Mouse (Mus musculus) liver, embryonic 12.5 days (tissue): ENCODE results near the gene Stard9. TPM values are rescaled to one million over a fixed set of nuclear protein-coding genes. Genes with fewer than 3 reads are reported as not detected.

Source experiments
- ATAC-seq: fragments of 200-750 bp; cut with Nextera tagmentation; 2 replicates; pipeline ENCODE4 v1.8.0; 2017; ENCODE audit warnings: moderate number of reproducible peaks, mild to moderate bottlenecking, moderate library complexity
- H3K27ac ChIP-seq: fragments of 300-500 bp; sonication (generic); 2 replicates; pipeline ENCODE4 v1.5.1; 2016; ENCODE audit warnings: mild to moderate bottlenecking
- H3K27me3 ChIP-seq: fragments of 300-500 bp; sonication (generic); replicated peaks from 2 replicates; pipeline ENCODE4 v1.6.1; 2016; ENCODE audit warnings: mild to moderate bottlenecking, moderate library complexity
- H3K36me3 ChIP-seq: fragments of 300-500 bp; sonication (generic); 2 replicates; pipeline ENCODE4 v1.6.1; 2016; ENCODE audit warnings: mild to moderate bottlenecking, moderate library complexity
- H3K4me1 ChIP-seq: fragments of 300-500 bp; sonication (generic); 2 replicates; pipeline ENCODE4 v1.6.1; 2016
- H3K4me2 ChIP-seq: fragments of 300-500 bp; sonication (generic); 2 replicates; pipeline ENCODE4 v1.6.1; 2016; ENCODE audit warnings: mild to moderate bottlenecking, moderate library complexity
- H3K4me3 ChIP-seq: fragments of 300-500 bp; sonication (generic); 2 replicates; pipeline ENCODE4 v1.5.1; 2016; ENCODE audit warnings: mild to moderate bottlenecking, moderate library complexity
- H3K9ac ChIP-seq: fragments of 300-500 bp; sonication (generic); 2 replicates; pipeline ENCODE4 v1.6.1; 2016; ENCODE audit warnings: mild to moderate bottlenecking, moderate library complexity
- H3K9me3 ChIP-seq: fragments of 300-500 bp; sonication (generic); replicated peaks from 2 replicates; pipeline ENCODE4 v1.6.1; 2016; ENCODE audit warnings: mild to moderate bottlenecking, moderate library complexity
- WGBS: fragments of 180-500 bp; shearing (Covaris S2); methylation state at CpG from one replicate; pipeline ENCODE4 v1.1.7; 2016; ENCODE audit not compliant: insufficient replicate concordance; 5-methylcytosine and 5-hydroxymethylcytosine counted together
- polyA plus RNA-seq: library from polyadenylated mRNA; unstranded; fragments of >200 nt; fragmentation: Nextera tagmentation; extraction: Ambion mirVana; gene quantifications from 2 replicates; pipeline ENCODE4 v1.2.1, GENCODE M21; 2016

The Stard9 gene
- polyA plus RNA-seq, 1 experiment from 2014 or later = 1.4 TPM

DNA sequence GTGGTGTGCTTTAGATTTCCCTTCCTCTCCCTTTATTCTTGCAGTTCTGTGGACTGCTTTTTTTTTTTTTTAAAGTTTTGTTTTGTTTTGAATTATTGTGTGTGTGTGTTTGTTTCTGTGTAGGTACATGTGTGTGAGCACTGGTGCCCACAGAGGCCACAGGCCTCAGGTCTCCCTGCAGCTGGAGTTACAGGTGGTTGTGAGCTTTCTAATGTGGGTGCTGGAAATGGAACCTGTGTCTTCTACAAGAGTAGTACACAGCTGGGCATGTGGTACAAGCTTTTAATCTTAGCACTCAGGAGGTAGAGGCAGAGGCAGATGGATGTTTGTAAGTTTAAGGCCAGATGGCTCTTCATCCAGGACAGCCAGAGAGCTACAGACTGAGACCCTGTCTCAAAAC lies 78.1 kb downstream of the Stard9 start:
- Histone ChIP-seq H3K4me3 (no peak overlapping the region), H3K4me2 (no peak overlapping the region), H3K9me3 (no peaks in the 10 kb centered on the region), H3K27ac (no peak overlapping the region), H3K4me1 (peaks cover 15% of the 10 kb centered on the region), H3K36me3 (peaks cover 7% of the 10 kb centered on the region; the same call in 1 of the 2 replicates), H3K9ac (no peak overlapping the region), H3K27me3 (0 out of 2 replicates have a peak, but pooled peaks cover 4% of the 10 kb centered on the region)
- no peak for ATAC-seq

DNA sequence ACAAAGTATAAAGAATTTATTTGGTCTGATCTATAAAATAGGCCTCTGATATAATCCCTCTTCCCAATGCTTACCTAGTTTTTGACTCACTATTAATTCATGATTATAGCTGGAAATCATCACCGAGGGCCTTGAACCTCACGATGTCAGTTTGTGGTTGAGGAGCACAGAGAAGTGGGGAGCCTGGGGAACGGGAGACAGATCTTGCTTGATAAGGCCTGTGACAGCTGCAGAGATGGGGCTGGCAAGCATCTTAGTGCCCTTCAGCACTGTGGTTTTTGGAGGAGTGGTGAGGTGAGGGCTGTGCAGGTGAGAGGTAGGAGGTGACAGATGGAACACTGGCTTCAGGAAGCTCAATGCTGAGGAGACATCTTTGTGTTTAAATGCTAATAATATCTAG lies 81.2 kb downstream of the Stard9 start:
- H3K27ac ChIP-seq = no peak overlapping the region
- H3K9ac ChIP-seq = no peak overlapping the region
- peaks cover 36% of the 10 kb centered on the region for H3K36me3 ChIP-seq
- ATAC-seq = no peak
- no peaks in the 10 kb centered on the region for H3K27me3 ChIP-seq
- no peak overlapping the region for H3K4me2 ChIP-seq
- H3K9me3 ChIP-seq = no peaks in the 10 kb centered on the region
- no peak overlapping the region for H3K4me3 ChIP-seq
- 34% methylated on average over 3 of the region's 3 CpGs for WGBS
- H3K4me1 ChIP-seq = peaks cover 15% of the 10 kb centered on the region

DNA sequence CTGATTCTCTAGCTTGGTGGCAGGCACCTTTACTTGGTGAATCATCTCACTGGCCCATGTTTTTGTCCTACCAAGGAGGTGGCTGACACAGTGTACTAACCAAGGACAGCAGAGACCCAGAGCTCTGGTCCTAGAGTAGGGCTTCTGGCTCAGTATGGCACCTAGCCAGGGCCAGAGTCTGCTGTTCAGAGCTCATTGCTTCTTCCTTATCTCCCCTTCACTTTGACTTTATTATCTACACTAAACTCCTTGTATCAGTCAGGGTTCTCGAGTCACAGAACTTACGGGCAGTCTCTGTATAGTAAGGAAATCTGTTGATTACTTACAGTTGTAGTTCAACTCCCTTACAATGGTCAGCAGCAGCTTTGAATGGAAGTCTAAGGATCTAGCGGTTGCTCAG lies 82.0 kb downstream of the Stard9 start:
- peaks cover 15% of the 10 kb centered on the region for H3K4me1 ChIP-seq
- no peak for ATAC-seq
- no peaks in the 10 kb centered on the region for H3K27me3 ChIP-seq
- 46% methylated on average over 3 of the region's 3 CpGs for WGBS
- peaks cover 42% of the 10 kb centered on the region for H3K36me3 ChIP-seq
- H3K9me3 ChIP-seq = no peaks in the 10 kb centered on the region
- no peak overlapping the region for H3K9ac ChIP-seq
- H3K4me3 ChIP-seq = no peak overlapping the region
- no peak overlapping the region for H3K4me2 ChIP-seq
- no peak overlapping the region for H3K27ac ChIP-seq

DNA sequence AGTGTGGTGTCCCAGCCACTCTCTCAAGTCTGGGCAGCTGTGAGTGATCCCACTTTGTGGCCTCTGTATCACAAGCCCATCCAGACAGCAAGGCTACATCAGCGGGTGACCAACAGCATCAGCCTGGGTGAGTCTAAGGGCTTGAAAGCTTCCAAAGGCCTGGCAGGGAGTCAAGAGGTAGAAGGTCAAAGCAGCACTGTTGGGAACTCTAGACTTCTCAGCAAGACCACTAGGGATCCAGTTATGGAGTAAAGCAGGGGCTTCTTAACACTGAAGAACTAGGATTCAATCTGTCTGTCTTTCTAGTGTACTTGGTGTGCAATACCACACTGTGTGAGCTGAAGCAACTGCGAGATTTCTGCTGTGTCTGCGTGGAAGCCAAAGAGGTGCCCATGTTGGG lies 84.5 kb downstream of the Stard9 start:
- Histone ChIP-seq H3K27ac (no peak overlapping the region), H3K4me1 (peaks cover 15% of the 10 kb centered on the region), H3K27me3 (no peaks in the 10 kb centered on the region), H3K4me2 (no peak overlapping the region), H3K36me3 (peaks cover 66% of the 10 kb centered on the region), H3K9ac (no peak overlapping the region), H3K4me3 (no peak overlapping the region), H3K9me3 (no peaks in the 10 kb centered on the region)
- WGBS = 81% methylated on average over 3 of the region's 3 CpGs
- ATAC-seq = no peak

DNA sequence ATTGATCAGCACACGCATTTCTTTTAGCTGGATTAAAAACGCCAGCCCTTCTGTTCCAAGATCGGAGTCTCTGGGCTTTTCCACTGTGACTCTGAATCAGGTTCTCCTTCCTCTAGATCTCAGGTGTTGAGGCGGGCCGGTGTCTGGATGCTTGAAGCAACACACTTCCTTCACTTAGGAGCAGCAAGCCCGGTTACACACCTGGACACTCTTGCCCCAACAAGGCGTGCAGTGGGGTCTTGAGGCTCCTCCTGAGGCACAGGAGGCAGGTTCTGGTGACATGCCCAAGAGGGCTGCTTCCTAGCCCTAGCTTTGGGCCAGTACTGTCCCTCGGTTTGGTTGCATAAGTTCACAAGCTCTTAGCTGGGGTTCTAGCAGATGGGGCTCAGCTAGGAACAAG lies 89.6 kb downstream of the Stard9 start:
- Histone ChIP-seq H3K9me3 (no peaks in the 10 kb centered on the region), H3K27me3 (no peaks in the 10 kb centered on the region), H3K36me3 (peaks cover 98% of the 10 kb centered on the region), H3K9ac (no peak overlapping the region), H3K4me3 (no peak overlapping the region), H3K27ac (no peak overlapping the region), H3K4me2 (no peak overlapping the region), H3K4me1 (0 out of 2 replicates have a peak, but pooled peaks cover under 1% of the 10 kb centered on the region)
- no peak for ATAC-seq
- WGBS = 87% methylated on average over 8 of the region's 8 CpGs

DNA sequence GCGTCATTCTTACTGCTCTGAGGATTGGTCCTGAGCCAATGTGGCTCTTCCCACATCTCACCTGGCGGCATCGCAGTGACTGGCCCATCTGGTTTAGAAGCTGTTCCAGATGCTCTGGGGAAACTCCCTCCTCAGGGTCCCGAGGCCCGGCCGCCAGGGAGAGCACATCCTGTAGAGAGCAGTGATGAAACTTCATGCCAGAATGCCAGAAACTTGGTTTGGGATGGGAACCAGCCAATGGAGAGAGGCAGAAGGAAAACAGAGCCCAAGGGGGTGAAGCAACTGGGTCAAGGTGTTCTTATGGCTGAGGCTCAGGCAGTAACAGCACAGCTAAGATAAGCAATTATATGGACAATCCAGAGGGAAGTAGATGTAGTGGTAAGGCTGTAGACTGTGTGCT lies 91.9 kb downstream of the Stard9 start:
- Histone ChIP-seq H3K27me3 (no peaks in the 10 kb centered on the region), H3K36me3 (peaks cover 99% of the 10 kb centered on the region), H3K9me3 (no peaks in the 10 kb centered on the region), H3K4me2 (no peak overlapping the region), H3K9ac (no peak overlapping the region), H3K4me3 (no peak overlapping the region), H3K4me1 (peaks cover 23% of the 10 kb centered on the region), H3K27ac (no peak overlapping the region)
- 90% methylated on average over 6 of the region's 6 CpGs for WGBS
- ATAC-seq = no peak

DNA sequence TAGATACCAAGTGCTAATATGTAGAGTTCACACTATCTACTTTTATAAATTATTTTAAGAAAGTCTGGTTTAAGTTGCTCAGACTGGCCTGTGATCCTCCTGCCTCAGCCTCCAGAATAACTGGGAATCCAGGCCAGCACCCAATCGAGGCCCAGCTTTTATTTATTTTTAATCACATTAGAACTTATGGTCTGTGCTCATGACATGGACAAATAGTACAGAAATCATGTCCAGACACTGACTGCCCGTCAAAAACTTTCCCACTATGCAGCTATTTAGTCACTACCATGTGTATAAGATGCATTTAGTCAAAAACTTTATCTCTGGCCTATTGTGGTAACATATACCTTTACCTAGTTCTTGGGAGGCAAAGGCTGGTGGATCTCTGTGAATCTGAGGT lies 93.0 kb downstream of the Stard9 start:
- WGBS = 87% methylated on average over 2 of the region's 2 CpGs
- peaks cover 33% of the 10 kb centered on the region for H3K4me1 ChIP-seq
- H3K36me3 ChIP-seq = peaks cover 100% of the 10 kb centered on the region

DNA sequence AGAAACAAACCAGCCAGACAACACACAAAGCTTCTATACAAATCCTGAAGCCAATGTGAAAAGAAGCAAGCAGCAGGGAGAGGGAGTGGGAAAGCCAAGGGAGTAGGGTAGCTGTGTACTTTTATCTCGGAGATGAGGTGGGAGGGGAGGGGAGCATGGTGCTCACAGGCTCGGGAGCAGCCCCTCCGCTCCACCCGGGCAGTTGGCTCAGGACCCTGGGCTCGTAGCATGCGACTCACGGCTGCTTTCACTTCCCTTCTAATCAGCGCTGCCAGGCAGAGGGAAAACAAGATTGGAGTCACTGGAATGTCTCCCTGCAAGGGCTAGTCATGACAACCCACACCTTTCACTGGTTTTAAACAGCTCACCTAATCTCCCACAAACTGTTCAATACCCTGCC lies 93.6 kb downstream of the Stard9 start:
- H3K4me2 ChIP-seq = no peak overlapping the region
- 78% methylated on average over 8 of the region's 8 CpGs for WGBS
- peaks cover 33% of the 10 kb centered on the region for H3K4me1 ChIP-seq
- H3K27me3 ChIP-seq = no peaks in the 10 kb centered on the region
- no peak overlapping the region for H3K9ac ChIP-seq
- no peaks in the 10 kb centered on the region for H3K9me3 ChIP-seq
- no peak overlapping the region for H3K4me3 ChIP-seq
- no peak for ATAC-seq
- peaks cover 100% of the 10 kb centered on the region for H3K36me3 ChIP-seq
- H3K27ac ChIP-seq = no peak overlapping the region

More for the DNA sequence above, 93.0 kb downstream of the Stard9 start:
- H3K9me3 ChIP-seq = no peaks in the 10 kb centered on the region
- no peaks in the 10 kb centered on the region for H3K27me3 ChIP-seq
- H3K4me3 ChIP-seq = no peak overlapping the region
- H3K4me2 ChIP-seq = no peak overlapping the region
- no peak overlapping the region for H3K9ac ChIP-seq
- ATAC-seq = no peak
- H3K27ac ChIP-seq = no peak overlapping the region

DNA sequence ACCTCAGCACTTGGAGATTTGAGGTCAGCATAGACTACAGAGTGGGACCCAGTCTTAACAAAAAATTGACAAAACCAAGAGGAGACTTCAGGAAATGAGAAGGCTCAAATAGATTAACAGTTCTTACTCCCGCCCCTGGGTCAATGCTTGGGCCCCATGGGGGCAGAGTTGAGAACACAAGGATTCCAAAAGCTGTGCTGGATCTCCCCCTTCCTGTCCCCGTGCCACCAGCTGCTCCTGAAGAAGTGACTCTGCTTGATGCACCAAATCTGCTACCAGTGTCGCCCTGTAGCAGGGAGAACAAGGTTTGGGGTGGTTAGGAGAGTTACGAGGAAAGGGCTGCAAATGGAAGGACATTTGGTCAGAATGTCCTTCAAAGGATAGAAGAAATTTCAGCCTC lies 94.7 kb downstream of the Stard9 start:
- H3K9ac ChIP-seq = no peak overlapping the region
- H3K27ac ChIP-seq = no peak overlapping the region
- 75% methylated on average over 4 of the region's 4 CpGs for WGBS
- peaks cover 100% of the 10 kb centered on the region for H3K36me3 ChIP-seq
- peaks cover 45% of the 10 kb centered on the region for H3K4me1 ChIP-seq
- no peak overlapping the region for H3K4me2 ChIP-seq
- H3K4me3 ChIP-seq = no peak overlapping the region
- H3K27me3 ChIP-seq = no peaks in the 10 kb centered on the region
- H3K9me3 ChIP-seq = no peaks in the 10 kb centered on the region
- ATAC-seq = no peak

DNA sequence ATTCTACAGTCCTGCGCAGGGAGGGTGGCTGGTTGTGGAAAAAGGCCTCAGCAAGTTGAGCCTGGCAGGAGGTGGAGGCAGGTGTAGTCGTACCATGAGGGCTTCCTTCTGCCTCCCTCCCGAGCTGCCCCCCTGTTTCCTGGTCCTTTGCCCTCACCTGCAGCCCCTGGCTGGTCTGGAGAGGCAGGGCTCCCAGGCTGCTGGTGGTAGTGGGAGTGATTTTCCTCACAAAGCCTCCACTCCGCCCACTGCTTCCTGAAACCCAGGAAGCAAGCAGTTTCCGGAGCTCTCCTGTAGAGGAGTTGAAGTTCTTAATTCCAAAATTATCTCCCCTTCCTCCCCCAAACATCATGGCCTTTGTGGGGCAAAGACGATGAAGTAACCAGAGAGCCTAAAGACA lies 95.3 kb downstream of the Stard9 start:
- 69% methylated on average over 6 of the region's 6 CpGs for WGBS

DNA sequence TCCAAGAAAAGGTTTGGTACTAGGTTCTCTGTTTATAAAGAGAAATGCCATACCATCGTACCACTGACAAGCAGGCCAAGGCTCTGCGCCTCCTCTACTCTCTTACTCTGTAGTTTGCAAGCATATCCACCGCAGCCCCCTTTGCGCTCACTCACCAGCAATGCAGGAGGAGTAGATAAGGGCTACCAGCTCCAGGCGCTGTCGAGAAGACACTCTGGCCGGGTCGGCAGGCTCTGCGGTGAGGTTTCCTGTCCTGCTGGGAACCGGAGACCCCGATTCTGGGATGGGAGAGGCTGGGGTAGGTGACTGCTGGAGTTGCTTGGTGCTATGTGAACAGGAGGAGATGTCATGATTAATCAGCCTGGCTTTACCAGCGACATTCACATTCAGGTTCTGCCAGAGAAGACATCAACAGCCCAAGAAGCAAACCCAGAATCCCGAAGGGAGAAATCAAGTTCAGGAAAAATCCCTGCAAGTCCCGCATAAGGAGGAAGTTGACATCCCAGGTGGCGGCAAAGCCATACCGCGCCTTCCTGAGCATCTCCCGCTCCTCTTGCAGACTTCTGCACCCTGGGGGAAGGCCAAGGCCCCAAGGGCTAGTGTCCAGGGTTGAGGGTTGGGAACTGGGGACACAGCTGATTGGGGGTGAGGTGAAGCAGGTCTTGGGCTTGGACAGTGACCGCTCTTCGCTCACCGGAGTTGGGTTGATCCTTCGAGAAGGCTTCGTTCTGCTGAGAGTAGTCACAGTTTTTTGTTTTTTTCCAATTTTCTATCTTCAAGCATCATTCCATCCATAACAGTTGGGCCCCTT lies 101.1 kb downstream of the Stard9 start:
- H3K36me3 ChIP-seq = peaks cover 47% of the 10 kb centered on the region
- 3% methylated on average over 23 of the region's 23 CpGs for WGBS
- no peaks in the 10 kb centered on the region for H3K27me3 ChIP-seq
- peak overlapping the region; percentile 100 for H3K9ac ChIP-seq
- peak; percentile 31; the same call in 1 of the 2 replicates for ATAC-seq
- peak overlapping the region; percentile 87 for H3K4me3 ChIP-seq
- H3K9me3 ChIP-seq = no peaks in the 10 kb centered on the region
- H3K4me2 ChIP-seq = peak overlapping the region; percentile 94
- peak overlapping the region; percentile 96 for H3K27ac ChIP-seq
- peaks cover 58% of the 10 kb centered on the region for H3K4me1 ChIP-seq

More for the DNA sequence above, 95.3 kb downstream of the Stard9 start:
- H3K27ac ChIP-seq = no peak overlapping the region
- no peak for ATAC-seq
- no peak overlapping the region for H3K9ac ChIP-seq
- H3K4me3 ChIP-seq = no peak overlapping the region
- H3K27me3 ChIP-seq = no peaks in the 10 kb centered on the region
- no peaks in the 10 kb centered on the region for H3K9me3 ChIP-seq
- H3K36me3 ChIP-seq = peaks cover 100% of the 10 kb centered on the region
- peaks cover 50% of the 10 kb centered on the region for H3K4me1 ChIP-seq
- H3K4me2 ChIP-seq = no peak overlapping the region

DNA sequence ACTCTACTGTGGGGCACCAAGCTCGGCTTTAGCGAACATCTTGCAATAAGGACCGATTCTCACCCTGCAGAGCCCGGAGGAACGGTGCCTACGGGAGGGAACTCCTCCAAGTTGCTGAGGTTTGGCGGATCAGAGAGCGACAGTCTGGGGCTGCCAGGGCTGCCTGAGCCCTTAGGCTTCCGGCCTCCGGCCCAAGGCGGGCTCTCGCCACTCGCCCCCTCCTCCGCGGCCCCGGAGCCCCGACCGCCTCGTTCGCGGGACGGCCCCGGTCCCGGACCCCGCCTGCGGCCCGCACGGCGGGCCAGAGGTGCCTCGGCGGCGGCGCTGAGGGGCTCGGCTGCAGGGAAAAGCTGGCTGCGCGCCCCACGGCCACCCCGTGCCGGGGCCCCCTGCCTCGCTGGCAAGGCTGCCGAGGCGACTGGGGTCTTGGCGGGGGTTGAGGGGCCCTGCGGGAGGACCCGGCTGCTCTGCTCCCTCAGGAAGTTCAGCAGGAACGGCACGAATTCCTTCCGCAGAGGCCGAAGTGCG lies 101.8 kb downstream of the Stard9 start:
- peaks cover 51% of the 10 kb centered on the region for H3K4me1 ChIP-seq
- under 1% methylated on average over 50 of the region's 50 CpGs for WGBS
- no peaks in the 10 kb centered on the region for H3K9me3 ChIP-seq
- H3K9ac ChIP-seq = peak overlapping the region; percentile 100
- peak overlapping the region; percentile 87 for H3K4me3 ChIP-seq
- ATAC-seq = peak; percentile 8; the same call in 1 of the 2 replicates
- H3K4me2 ChIP-seq = peak overlapping the region; percentile 94
- H3K27me3 ChIP-seq = no peaks in the 10 kb centered on the region
- peaks cover 40% of the 10 kb centered on the region for H3K36me3 ChIP-seq
- peak overlapping the region; percentile 96 for H3K27ac ChIP-seq
